Mouse (Mus musculus): Measurements from ENCODE around the gene Gnb5. TPM values are rescaled to one million over a fixed set of nuclear protein-coding genes. Genes with fewer than 3 reads are reported as not detected.

The Gnb5 gene
- polyA plus RNA-seq, 1 experiment from 2014 or later = 63.7 TPM

DNA sequence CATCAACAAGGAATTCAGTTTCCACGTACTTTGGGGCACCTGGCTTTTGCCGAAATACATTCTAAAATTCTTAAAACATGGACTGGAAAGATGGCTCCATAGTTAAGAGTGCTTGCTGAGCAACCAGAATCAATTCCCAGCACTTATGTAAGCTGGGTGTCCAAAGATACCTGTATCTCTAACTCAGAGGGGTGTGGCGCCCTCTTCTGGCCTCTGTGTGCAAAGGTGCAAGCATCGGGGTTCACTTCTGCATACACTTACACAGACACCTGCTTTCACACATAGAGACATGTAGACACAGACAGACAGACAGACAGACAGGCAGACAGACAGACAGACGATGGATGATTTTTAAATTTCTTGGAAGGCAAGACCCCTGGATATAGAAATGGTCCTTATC lies 25.3 kb upstream of the Gnb5 start:
- Histone ChIP-seq H3K27me3 (peaks cover 4% of the 10 kb centered on the region; the same call in 1 of the 2 replicates), H3K4me1 (replicated peaks) (no peaks in the 10 kb centered on the region), H3K9ac (no peak overlapping the region), H3K4me3 (no peak overlapping the region), H3K4me2 (no peak overlapping the region), H3K9me3 (no peaks in the 10 kb centered on the region), H3K36me3 (no peaks in the 10 kb centered on the region), H3K27ac (replicated peaks) (no peak overlapping the region)
- 48% methylated on average over 5 of the region's 5 CpGs for WGBS
- ATAC-seq (ENCODE audit: low read depth) = no peak

- ATAC-seq (ENCODE audit: low read depth) = peak; percentile 29; the same call in 1 of the 2 replicates
- Histone ChIP-seq H3K27ac (replicated peaks) (no peak overlapping the region), H3K36me3 (no peaks in the 10 kb centered on the region), H3K9me3 (no peaks in the 10 kb centered on the region), H3K4me2 (no peak overlapping the region), H3K9ac (0 out of 2 replicates have a peak overlapping the region, but pooled peaks have one; percentile 22), H3K4me1 (replicated peaks) (no peaks in the 10 kb centered on the region), H3K27me3 (peaks cover 4% of the 10 kb centered on the region; the same call in 1 of the 2 replicates), H3K4me3 (no peak overlapping the region)
- WGBS = 93% methylated on average over 2 of the region's 2 CpGs
Measured at GRCm38 (mm10) chr9:75282179-75282578, 23.9 kb upstream of the Gnb5 start.

DNA sequence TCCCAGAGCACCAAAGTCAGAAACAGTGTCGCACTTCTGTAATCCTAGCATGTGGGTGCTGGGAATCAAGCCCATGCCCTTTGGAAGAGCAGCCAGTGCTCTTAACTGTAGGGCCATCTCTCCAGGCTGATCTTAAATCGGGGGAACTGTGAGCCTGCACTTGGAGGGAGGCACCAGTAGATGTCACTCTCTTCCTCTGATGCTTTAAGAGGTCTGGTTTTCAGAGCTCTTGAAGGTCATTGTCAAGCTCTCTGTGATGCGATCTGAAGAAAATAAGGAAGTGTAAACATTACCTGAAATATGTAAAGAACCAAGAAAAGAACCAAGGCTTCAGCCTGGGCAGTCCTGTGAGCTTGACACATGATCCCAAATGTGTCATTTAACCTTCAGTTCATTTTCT lies 23.3 kb upstream of the Gnb5 start:
- Histone ChIP-seq H3K27me3 (peaks cover 4% of the 10 kb centered on the region; the same call in 1 of the 2 replicates), H3K27ac (replicated peaks) (no peak overlapping the region), H3K9ac (no peak overlapping the region), H3K9me3 (no peaks in the 10 kb centered on the region), H3K4me1 (replicated peaks) (no peaks in the 10 kb centered on the region), H3K36me3 (no peaks in the 10 kb centered on the region), H3K4me2 (no peak overlapping the region), H3K4me3 (no peak overlapping the region)
- 15% methylated on average over 3 of the region's 3 CpGs for WGBS
- 0 out of 2 replicates have a peak, but pooled peaks have one; percentile 62 for ATAC-seq (ENCODE audit: low read depth)

- 83% methylated on average over 8 of the region's 8 CpGs for WGBS
- Histone ChIP-seq H3K27ac (replicated peaks) (no peak overlapping the region), H3K9ac (no peak overlapping the region), H3K4me1 (replicated peaks) (no peaks in the 10 kb centered on the region), H3K27me3 (peaks cover 4% of the 10 kb centered on the region; the same call in 1 of the 2 replicates), H3K4me2 (no peak overlapping the region), H3K36me3 (no peaks in the 10 kb centered on the region), H3K9me3 (no peaks in the 10 kb centered on the region), H3K4me3 (no peak overlapping the region)
- ATAC-seq (ENCODE audit: low read depth) = no peak
Measured at GRCm38 (mm10) chr9:75283636-75284035, 22.5 kb upstream of the Gnb5 start.

DNA sequence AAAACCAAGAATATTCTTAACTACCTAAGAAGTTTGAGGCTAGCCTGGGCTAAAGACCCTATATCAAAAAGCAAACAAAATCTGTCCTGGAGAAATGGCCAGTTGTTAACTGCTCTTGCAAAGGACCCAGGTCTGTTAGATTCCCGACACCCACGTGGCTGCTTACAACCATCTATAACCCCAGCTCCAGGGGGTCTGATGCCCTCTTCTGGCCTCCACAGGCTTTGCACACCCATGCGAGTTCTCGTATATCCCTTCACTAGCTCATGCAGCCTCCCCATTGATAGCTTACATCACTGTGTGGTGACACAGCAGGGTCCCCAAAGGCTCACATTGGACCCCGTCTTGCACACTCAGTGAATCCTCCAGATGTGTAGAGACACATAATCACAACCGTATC lies 20.7 kb upstream of the Gnb5 start:
- Histone ChIP-seq H3K9ac (no peak overlapping the region), H3K27ac (replicated peaks) (no peak overlapping the region), H3K4me3 (no peak overlapping the region), H3K4me2 (no peak overlapping the region), H3K4me1 (replicated peaks) (no peaks in the 10 kb centered on the region), H3K36me3 (no peaks in the 10 kb centered on the region), H3K27me3 (peaks cover 4% of the 10 kb centered on the region; the same call in 1 of the 2 replicates), H3K9me3 (no peaks in the 10 kb centered on the region)
- ATAC-seq (ENCODE audit: low read depth) = no peak
- 86% methylated on average over 6 of the region's 6 CpGs for WGBS

GRCm38 (mm10) chr9:75287636-75288035 lies 18.5 kb upstream of the Gnb5 start:
- 75% methylated on average over 6 of the region's 6 CpGs for WGBS
- Histone ChIP-seq H3K27ac (replicated peaks) (no peak overlapping the region), H3K9me3 (no peaks in the 10 kb centered on the region)

GRCm38 (mm10) chr9:75289545-75289944 lies 16.5 kb upstream of the Gnb5 start:
- no peak overlapping the region for H3K4me2 ChIP-seq

More at GRCm38 (mm10) chr9:75287636-75288035, 18.5 kb upstream of the Gnb5 start:
- ATAC-seq (ENCODE audit: low read depth) = no peak
- H3K4me1 ChIP-seq (replicated peaks) = no peaks in the 10 kb centered on the region
- H3K36me3 ChIP-seq = no peaks in the 10 kb centered on the region
- no peak overlapping the region for H3K4me2 ChIP-seq
- H3K27me3 ChIP-seq = no peaks in the 10 kb centered on the region
- no peak overlapping the region for H3K9ac ChIP-seq
- no peak overlapping the region for H3K4me3 ChIP-seq

DNA sequence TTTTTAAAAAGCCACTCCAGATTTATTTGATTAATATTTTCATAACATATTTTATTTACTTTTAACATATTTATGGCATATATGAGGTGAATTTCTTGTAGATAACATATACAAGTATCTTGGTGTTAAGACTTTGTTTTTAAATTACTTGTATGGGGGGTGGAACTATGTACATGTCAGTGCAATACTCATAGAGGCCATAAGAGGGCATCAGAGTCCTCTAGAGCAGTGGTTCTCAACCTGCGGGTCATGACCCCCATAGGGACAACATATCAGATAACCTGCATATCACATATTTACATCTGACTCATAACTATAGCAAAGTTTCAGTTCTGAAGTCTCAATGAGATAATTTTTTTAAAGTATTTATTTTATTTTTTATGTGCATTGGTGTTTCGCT lies 6.7 kb upstream of the Gnb5 start:
- no peak overlapping the region for H3K27ac ChIP-seq (replicated peaks)
- no peak for ATAC-seq (ENCODE audit: low read depth)
- H3K36me3 ChIP-seq = no peaks in the 10 kb centered on the region
- no peaks in the 10 kb centered on the region for H3K4me1 ChIP-seq (replicated peaks)
- 88% methylated on average over 2 of the region's 2 CpGs for WGBS
- no peak overlapping the region for H3K4me2 ChIP-seq
- no peaks in the 10 kb centered on the region for H3K9me3 ChIP-seq
- H3K4me3 ChIP-seq = no peak overlapping the region
- no peaks in the 10 kb centered on the region for H3K27me3 ChIP-seq
- H3K9ac ChIP-seq = no peak overlapping the region

More at GRCm38 (mm10) chr9:75289545-75289944, 16.5 kb upstream of the Gnb5 start:
- Histone ChIP-seq H3K27me3 (no peaks in the 10 kb centered on the region), H3K9ac (no peak overlapping the region), H3K36me3 (no peaks in the 10 kb centered on the region), H3K9me3 (no peaks in the 10 kb centered on the region), H3K27ac (replicated peaks) (no peak overlapping the region), H3K4me3 (no peak overlapping the region), H3K4me1 (replicated peaks) (no peaks in the 10 kb centered on the region)
- ATAC-seq (ENCODE audit: low read depth) = no peak
- WGBS = 48% methylated on average over 4 of the region's 4 CpGs

- Histone ChIP-seq H3K9me3 (no peaks in the 10 kb centered on the region), H3K27ac (replicated peaks) (no peak overlapping the region), H3K4me2 (no peak overlapping the region), H3K36me3 (no peaks in the 10 kb centered on the region), H3K4me1 (replicated peaks) (no peaks in the 10 kb centered on the region; the same call in 1 of the 2 replicates), H3K4me3 (no peak overlapping the region), H3K27me3 (no peaks in the 10 kb centered on the region), H3K9ac (no peak overlapping the region)
- WGBS = 77% methylated on average over 2 of the region's 2 CpGs
- ATAC-seq (ENCODE audit: low read depth) = no peak
Measured at GRCm38 (mm10) chr9:75303033-75303432, 3.1 kb upstream of the Gnb5 start.

DNA sequence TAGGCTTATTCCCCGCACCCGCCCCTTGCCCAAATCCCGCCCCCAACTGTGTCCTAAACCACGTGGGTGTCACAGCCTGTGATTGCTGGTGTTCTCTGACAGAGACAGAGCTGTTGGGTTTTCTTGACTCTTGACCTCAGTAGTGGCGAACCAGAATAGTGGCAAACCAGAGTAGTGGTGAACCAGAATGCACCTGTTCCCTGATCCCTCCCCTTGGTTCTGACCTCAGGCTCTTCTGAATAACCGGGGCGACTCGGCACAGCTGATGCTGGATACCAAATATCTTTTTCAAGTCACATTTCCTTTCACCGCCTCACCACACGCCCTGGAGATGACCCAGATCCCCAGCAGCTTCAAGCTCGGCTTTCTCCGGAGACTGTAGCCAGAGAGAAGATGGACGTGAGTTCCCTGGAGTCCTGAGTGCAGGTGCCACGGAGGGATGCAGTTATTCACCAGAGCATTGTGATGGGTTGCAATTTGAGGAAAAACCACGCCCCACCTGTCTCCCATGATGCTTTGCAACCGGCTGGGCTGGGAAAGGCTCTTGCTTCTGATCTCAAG lies 2.3 kb upstream of the Gnb5 start:
- WGBS = 34% methylated on average over 16 of the region's 16 CpGs
- H3K36me3 ChIP-seq = no peaks in the 10 kb centered on the region
- no peaks in the 10 kb centered on the region for H3K27me3 ChIP-seq
- H3K4me3 ChIP-seq = no peak overlapping the region
- peak overlapping the region; percentile 34 for H3K4me2 ChIP-seq
- no peaks in the 10 kb centered on the region; the same call in 1 of the 2 replicates for H3K4me1 ChIP-seq (replicated peaks)
- H3K27ac ChIP-seq (replicated peaks) = no peak overlapping the region
- no peaks in the 10 kb centered on the region for H3K9me3 ChIP-seq
- no peak overlapping the region for H3K9ac ChIP-seq
- ATAC-seq (ENCODE audit: low read depth) = no peak

DNA sequence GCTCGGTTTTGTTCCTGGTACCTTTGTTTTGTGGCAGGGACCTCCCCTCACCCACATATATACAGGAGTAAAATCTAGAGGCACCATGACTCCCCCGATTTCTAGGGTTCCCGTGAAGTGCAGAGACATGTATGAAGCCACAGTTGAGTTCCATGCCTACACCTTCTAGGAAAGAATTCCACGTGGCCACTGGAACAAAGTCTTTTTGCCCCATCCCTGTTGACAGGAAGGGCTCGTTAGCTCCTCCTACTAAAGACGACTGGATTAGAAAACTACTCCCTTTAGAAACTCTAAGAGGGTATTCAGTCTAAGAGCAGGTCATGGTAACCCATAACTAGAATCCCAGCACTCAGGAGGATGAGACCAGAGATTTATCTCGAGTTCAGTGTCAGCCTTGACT lies 1.8 kb upstream of the Gnb5 start:
- Histone ChIP-seq H3K9me3 (no peaks in the 10 kb centered on the region), H3K27ac (replicated peaks) (no peak overlapping the region), H3K36me3 (no peaks in the 10 kb centered on the region), H3K9ac (no peak overlapping the region), H3K4me1 (replicated peaks) (no peaks in the 10 kb centered on the region; the same call in 1 of the 2 replicates), H3K4me2 (peak overlapping the region; percentile 34; the same call in 1 of the 2 replicates), H3K27me3 (no peaks in the 10 kb centered on the region), H3K4me3 (no peak overlapping the region)
- 38% methylated on average over 7 of the region's 7 CpGs for WGBS
- no peak for ATAC-seq (ENCODE audit: low read depth)

DNA sequence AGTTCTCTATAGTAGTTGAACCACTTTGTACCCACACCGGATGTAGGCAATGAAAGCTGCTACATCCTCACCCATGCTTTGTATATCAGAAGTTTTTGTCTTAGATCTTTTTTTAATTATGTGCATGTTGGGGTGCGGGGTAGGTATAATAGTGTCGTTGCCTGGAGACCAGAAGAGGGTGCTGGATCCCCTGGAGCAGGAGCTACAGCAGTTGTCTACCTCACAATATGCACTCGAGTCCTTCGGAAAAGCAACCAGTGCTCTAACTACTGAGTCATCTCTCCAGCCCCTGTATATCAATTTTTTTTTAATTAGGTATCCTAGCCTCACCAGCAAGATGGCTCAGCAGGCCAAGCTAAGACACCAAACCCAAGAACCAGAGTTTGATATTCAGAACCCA lies 927 bp downstream of the Gnb5 start:
- 90% methylated on average over 5 of the region's 5 CpGs for WGBS
- ATAC-seq (ENCODE audit: low read depth) = no peak

GRCm38 (mm10) chr9:75308621-75309020 lies 2.5 kb downstream of the Gnb5 start:
- Histone ChIP-seq H3K4me3 (no peak overlapping the region), H3K27ac (replicated peaks) (no peak overlapping the region), H3K4me2 (no peak overlapping the region), H3K9me3 (no peaks in the 10 kb centered on the region), H3K36me3 (no peaks in the 10 kb centered on the region), H3K4me1 (replicated peaks) (peaks cover 4% of the 10 kb centered on the region), H3K9ac (no peak overlapping the region), H3K27me3 (no peaks in the 10 kb centered on the region)
- WGBS = 78% methylated on average over 5 of the region's 5 CpGs
- no peak for ATAC-seq (ENCODE audit: low read depth)

More for the DNA sequence above, 927 bp downstream of the Gnb5 start:
- H3K4me1 ChIP-seq (replicated peaks) = no peaks in the 10 kb centered on the region; the same call in 1 of the 2 replicates
- H3K4me2 ChIP-seq = no peak overlapping the region
- no peak overlapping the region for H3K9ac ChIP-seq
- no peak overlapping the region for H3K27ac ChIP-seq (replicated peaks)
- no peaks in the 10 kb centered on the region for H3K9me3 ChIP-seq
- H3K36me3 ChIP-seq = no peaks in the 10 kb centered on the region
- no peak overlapping the region for H3K4me3 ChIP-seq
- no peaks in the 10 kb centered on the region for H3K27me3 ChIP-seq

Measured in neural tube, embryonic 13.5 days (tissue).